Mouse (Mus musculus) layer of hippocampus, postnatal 36 days (tissue): ENCODE measurements around the gene Sar1b. TPM values are rescaled to one million over a fixed set of nuclear protein-coding genes. Genes with fewer than 3 reads are reported as not detected.
"Not testable (repeated sequence)": the region's sequence is repeated elsewhere in the genome, so short reads cannot be mapped to it uniquely, and the experiment has no call there.

Experiments
- DNase-seq, 2 experiments: peaks; one replicate each; pipeline ENCODE4 v3.0.0; 2022
- total RNA-seq, 2 experiments: library from RNA; stranded (reverse); gene quantifications; 2 replicates each; pipeline ENCODE4 v1.2.3; 2021

Gene Sar1b
- total RNA-seq, 2 experiments from 2014 or later, result 65.6 to 77.6 TPM

DNA sequence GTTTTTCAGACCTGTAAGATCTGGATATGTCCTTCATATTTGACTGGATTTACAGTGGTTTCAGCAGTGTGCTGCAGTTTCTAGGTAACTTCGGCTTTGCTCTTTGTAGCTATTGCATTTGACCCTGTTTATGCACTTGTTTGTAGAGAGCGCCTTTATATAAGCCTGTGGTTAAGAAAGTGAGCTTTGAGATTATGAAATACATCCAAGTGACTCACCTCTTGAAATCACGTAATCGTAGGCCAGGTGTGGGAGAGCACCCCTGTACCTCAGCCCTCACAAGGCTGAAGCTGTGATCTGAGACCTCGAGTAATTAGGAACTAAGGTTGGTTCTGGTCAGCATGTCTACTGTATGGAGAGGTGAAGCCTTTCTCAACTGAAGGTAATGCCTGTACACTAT is 14.0 kb downstream of the Sar1b start:
- no peak for DNase-seq

DNA sequence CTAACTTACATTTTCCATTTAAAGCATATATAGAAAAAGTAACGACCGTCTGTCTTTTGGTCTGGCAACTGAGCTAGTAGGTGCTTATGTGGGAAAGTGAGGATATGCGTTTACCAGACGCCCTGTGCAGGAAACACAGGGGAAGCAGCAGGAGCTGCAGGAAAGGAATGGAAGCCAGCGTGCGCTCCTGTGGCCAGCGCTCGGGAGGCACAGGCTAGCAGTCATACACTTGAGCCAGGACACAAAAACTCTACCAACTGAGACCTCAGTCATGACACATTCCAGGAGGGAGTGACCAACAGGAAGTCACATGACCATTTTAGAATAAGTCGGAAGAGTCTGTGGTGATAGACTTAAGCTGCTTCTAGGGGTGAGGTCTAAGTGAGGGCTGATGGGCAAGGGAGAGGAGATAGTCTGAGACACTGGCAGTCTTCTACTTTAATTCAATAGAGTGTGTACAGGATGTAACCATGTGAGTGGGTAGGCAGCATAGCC is 17.3 kb downstream of the Sar1b start:
- DNase-seq, result no peak

DNA sequence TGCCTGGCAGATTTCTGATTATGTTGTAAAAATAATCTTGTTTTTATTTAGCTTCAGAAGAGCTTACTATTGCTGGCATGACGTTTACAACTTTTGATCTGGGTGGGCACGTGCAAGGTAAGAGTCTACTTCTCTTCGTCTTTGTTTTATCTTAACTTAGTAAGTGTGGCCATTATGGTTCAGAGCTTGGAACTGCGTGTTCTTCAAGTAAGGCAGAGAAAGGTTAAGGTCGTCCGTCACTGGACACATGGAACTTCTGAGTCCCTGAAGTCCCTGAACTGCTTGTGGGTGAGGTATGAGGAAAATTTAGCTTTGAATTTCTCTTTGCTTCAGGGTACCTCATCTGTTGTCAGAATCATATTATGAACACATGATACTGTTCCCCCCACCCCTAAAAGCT is 19.2 kb downstream of the Sar1b start:
- DNase-seq, result no peak

DNA sequence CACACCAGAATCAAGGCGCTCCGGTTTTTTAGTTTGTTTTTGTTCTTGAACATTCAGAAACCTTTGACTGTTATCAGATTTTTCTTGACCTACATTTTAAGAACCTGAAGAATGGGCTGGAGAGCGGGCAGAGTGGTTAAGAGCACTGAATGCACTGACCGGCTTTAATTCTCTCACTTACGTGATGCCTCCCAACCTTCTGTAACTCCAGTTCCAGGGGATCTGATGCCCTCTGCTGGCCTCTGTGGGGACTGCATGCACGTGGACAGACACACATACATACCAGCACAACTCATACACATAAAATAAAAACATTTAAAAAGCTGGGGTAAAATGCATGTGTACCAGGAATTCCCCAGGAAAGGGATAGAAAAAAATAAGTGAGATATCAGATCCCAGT is 22.4 kb downstream of the Sar1b start:
- no peak for DNase-seq

DNA sequence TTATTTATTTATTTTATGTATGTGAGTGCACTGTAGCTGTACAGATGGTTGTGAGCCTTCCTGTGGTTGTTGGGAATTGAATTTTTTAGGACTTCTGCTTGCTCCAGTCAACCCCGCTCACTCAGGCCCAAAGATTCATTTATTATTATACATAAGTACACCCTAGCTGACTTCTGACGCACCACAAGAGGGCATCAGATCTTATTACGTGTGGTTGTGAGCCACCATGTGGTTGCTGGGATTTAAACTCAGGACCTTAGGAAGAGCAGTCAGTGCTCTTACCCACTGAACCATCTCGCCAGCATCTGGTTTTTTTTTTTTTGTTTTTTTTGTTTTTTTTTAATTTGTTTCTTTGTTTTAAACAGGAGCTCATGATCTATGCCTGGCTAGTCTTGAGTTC is 26.2 kb downstream of the Sar1b start:
- not testable (repeated sequence) for DNase-seq

DNA sequence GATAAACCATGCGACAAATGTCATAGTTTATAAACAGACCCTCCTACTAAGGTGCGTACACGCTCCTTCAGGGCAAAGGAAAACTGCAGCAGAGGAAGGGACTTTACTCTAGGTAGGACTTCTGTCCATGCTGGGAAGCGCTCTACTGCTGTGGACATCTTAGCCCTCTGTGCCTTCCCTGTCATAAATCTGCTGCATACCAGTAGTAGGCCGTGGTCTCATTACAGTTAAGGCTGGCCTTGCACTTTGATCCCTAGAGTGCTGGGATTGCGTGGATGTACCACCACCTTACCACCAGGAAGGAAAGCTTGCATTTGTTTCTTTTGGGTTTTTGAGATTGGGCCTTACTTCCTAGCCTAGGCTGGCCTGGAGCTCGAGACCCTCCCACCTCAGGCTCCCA is 27.2 kb downstream of the Sar1b start:
- no peak for DNase-seq

DNA sequence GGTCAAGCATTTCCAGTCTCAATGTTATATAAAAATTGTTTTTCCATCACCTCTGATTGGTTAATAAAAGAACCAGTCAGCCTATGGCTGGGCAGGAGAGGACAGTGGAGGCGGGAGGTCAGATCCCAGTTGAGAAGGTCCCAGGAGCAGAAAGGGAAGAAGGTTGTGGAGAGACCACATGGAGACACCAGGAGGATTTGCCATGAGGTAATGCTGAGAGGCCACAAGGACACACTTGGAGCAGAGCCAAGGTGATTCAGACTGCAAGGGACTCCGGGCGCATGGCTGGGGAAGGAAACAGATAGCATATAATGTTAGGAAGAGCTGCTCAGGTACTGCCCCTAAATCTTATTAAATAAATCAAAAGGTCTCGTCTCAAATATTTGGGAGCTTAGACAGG is 32.8 kb downstream of the Sar1b start:
- no peak for DNase-seq

DNA sequence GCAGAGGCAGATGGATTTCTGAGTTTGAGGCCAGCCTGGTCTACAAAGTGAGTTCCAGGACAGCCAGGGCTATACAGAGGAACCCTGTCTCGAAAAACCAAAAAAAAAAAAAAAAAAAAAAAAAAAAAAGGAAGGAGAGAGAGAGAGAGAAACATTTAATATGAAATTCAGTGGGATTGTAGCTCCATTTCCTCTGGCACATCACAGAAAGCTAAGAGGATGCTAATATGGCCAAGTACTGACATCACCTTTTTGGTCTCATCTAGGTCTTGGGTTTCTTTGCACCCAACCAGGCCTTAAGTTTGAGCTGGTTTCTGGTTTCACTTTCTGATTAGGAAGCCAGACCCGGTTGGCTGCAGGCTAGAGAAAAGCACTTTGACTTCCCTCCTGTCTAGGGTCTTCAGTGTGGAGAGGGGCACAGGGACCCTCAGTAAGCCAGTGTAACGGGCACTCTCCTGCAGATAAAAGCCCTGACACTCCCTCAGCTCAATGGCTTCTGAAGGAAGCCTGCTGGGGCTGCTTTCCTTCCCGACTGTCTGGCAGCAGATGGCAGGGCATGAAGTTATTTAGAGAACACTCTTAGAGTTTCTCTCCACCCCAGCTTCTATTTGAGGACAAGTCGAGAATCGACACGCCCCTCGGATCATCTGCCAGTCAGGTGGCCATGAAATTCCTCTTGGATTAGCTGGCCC is 37.3 kb downstream of the Sar1b start:
- no peak for DNase-seq

DNA sequence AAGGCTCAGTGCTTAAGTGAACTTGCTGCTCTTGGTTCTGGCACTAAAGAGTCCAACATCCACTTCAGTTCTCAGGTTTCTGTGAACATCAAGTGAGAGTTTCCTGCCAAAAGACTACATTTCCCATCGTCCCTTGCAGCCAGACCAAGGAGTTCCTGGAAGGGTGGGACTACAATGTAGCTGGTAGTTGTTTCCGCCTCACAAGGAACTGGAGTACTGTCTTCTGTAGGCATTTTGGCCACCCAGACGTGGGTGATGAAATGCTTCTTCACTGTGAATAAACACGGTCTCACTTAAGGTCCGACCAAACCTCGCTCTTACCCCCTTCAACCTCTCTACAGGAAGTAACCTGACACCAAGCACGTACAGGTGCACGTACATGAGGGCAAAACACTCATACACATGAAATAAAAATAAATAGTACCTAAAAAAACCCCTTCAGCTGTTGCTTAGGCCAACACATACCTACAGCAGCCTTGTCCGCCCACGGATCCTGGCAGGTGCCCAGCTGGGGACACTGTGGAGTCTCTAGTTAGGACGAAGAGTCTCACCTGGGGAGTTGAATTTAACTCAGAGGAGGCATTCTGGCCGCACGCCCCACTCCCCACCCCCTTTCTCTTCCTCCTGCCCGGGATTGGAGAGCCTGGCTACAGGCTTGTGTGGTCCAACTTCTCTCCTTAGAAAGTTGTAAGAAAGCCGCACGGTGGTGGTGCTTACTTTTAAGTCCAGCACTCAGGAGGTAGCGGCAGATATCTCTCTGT is 41.9 kb downstream of the Sar1b start:
- DNase-seq, result peak in 1 of 2 experiments; percentile 54

DNA sequence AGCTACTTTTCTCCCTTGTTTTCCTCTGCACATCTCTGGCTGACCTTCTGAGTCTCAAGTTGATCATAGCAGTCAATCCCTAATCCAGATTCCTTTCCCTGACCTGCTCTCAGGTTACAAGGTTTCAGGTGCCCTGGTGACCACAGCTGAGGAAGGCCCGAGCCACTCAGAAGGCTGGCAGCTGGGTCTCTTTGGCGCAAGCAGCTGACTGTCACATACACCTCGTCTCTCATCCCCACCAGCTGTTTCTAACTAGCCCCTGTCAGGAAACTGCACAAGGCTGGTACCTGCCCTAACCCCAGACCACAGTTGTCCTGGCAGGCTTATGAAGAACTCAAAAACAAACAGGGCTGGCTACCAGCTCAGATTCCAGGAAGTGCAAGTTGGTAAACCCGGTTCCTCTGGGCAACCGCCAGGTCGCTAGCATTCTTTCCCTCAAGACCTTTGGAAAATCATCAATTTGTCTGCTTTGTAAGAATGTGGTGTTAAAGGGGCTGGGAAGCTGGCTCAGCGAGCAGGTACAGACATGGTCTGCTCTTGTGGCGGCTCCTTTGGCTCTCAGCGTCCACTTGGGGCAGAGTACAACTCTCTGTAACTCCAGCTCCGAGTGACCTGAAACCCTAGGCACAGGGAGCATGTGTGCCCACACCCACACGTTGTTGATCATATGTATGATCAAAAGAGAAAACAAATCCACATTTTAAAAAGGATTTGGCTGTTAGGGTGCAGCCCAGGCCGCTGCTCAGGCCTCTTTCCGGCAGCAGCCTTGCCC is 43.8 kb downstream of the Sar1b start:
- no peak for DNase-seq

DNA sequence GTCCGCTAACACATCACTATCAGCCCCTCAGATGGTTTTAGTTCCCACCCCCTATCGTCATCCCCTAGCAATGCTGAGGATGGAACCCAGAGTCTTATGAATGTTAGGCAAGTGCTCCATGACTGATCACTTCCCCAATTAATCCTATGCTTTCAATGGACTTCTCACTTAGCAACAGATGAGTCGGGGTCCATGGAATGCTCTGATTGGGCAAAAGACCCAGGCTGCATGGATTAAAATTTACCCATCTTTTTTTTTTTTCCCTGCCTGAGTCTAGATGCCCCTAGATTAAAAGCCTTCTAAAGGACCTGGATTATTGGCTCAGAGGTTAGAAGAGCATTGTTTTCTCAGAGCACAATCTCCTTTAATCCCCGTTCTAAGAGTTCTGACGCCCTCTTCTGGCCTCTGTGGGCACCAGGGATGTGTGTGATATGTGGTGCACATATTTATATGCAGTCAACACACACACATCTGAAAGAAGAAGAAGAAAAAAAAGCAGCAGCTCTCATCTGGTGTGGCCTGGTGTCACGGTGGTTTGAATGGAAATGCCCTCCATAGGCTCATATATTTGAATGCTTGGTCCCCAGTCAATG is 46.2 kb downstream of the Sar1b start:
- no peak for DNase-seq

DNA sequence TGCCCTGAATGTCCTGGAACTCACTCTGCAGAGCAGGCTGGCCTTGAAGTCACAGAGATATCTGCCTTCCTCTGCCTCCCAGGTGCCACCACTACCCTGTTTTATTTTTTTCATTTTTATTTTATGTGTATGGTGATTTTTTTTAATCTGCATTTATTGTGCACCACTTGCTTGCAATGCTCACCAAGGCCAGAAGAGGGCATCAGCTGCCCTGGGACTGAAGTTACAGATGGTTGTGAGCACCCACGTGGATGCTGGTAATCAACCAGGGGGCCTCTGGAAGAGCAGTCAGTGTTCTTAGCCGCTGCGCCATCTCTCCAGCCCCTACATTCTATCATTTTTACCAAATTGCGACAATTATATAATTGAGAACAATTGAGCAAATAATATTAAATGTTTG is 47.7 kb downstream of the Sar1b start:
- DNase-seq, result no peak

DNA sequence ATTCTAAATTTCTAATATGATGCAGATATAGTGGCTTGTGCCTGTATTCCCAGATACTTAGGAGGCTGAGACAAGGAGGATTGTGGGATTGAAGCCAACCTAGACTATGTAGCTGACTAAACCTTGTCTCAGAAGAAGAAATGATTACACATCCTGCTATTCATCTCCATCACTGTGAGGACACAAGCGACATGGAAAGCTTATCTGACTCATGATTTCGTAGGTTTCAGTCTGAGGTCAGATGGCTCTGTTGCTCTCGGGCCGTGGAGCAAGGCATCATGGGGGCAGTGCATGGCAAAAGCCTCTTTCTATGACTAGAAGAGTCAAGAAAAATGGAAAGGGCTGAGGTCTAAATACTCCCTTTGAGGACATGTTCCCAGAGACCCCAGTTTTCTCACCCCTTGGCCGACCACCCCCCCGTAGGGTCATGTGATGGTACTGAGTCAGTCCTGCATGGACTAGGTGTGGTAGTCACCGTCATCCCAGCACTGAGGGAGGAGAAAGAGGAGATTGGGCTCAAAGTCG is 48.6 kb downstream of the Sar1b start:
- no peak for DNase-seq

DNA sequence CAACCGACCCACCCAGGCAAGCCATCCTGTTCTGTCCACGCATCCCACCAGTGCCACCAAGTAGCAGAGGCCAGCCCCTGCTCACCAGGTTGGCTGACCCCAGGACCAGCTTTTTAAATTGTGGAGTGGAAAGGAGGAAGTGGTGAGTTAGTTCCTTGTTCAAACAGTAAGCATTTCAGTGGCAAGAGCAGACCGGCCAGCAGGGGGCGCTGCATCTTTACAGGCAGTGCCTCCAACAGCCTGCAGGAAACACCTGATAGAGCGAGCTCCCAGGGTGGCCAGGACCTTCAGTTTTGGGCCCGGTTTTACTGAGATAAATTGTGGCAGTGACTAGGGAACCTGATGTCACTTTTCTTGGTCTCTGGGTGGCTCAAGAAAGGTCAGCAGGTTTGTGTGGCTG is 54.3 kb downstream of the Sar1b start:
- peak; percentile 76 to 81 for DNase-seq

DNA sequence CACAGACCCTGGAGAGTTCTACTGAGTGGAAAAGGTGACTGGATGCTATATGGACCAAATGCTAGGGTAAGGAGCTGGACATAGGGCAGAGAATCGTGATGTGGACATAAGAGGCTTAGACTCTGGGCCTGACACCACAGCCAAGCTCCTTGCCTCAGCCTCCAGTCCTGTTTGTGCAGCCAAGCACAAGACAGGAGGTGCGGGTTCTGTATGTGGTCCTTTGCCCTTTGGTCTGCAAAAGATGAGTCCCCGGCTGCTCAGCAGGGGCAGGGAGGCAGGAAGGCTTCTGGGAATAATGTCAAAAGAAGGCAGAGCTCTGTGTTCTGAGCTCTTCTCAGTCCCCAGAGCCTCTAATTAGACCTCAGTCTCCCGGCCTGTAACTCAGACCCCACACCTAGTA is 55.4 kb downstream of the Sar1b start:
- DNase-seq, result no peak

DNA sequence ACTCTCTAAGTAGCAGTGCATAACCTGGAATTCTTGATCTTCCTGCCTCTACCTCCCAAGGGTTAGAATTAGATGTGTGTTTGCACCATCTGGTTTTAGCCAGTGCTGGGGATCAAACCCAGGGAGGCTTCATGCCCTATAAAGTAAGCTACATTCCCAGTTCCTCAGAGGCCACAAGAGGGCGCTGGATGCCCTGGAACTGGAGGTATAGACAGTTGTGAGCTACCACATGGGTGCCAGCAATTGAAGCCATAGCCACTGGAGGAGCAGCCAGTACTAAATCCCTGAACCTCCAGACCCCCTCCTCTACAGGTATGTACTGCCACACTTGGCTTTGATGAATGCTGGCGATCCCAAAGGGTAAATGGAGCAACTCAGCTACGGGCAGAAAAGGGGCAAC is 56.5 kb downstream of the Sar1b start:
- DNase-seq, result no peak

DNA sequence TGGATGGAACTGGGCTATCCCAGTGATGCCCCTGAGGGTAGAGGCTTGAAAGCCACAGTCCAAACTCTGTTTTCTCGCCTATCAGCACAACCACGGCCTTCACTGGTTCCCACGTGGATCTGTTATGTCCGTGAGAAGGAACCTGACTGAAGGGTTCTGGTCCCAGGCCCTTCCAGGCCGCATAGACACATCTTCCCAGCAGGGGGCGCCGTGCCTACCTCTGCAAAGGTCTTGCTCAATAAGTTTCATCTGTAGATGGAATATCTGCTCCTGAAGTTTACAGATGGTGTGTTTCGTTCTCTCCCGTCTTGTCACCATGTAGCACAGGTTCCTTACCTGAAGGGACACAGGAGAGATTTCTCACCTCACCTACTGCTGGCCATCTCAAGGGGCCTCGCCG is 57.4 kb downstream of the Sar1b start:
- peak; percentile 61 to 64 for DNase-seq

DNA sequence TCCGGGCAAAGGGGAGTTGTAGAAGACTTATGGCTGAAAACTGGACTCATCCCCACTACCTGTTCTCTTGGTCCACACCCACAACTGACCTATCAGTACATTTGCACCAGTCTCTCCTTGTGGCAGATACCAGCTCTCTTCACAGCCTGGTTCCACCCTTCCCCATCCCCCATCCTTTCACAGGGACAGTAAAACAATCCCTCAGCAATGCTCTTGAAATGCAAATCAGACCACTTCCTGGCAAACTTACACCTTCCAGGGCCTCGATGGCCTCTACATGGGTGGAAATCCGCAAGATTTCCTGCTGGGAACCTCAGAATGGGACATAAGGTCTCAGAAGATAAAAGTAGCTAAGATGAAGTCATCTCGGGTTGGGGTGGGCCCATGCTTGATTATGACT is 59.2 kb downstream of the Sar1b start:
- DNase-seq, result no peak

DNA sequence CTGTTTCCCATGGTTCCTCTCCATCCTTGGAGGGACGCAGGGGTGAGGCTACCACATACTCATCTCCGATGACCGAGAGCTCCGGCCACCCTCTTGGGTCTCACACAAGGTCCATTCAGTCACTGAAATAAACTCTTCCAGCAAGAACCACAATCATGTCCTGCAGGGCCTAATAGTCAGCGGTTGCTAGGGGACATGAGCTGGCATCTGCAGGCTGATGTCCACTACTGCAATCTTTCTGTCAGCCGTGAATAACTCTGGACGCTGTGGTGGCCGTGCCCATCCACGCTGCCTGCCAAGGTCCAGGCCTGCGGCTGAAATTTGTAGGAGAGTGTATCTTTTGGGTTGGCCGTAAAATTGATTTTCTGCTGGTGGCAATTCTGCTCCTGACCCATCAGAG is 59.8 kb downstream of the Sar1b start:
- DNase-seq, result no peak

DNA sequence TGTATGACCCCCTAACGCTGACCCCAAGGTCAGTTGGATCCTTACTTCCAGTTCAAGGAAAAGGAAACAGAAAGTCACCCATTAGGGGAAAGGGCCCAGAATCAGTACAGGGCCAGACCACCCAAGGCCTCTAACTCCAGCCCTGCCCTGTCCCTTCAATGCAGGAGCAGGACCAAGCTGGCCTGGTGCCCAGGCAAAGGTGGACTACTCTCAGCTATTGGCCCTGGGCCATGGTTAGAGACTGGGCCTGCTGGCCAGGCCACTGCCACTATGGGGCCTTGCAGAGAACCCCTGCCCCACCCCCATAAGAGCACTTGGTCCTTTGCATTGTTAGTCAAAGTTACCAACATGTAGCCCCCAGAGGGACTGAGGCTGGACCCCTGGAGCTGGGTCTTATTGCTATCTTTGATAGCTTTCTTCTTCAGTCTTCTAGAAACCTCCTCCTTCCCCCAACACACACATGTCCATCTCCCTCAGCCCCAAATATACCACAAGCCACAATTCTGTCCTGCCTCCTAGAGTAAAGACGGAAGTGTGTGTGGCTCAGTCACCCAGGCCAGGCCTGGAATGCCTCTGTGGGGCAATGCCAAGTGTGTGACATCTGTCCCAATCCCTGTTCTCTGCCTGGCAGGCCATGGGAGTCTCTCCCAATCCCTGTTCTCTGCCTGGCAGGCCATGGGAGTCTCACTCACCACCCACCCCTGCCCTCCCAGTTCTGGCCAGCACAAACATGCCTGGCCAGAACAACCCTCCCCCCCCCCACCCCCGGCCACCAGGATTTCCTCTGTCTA is 60.7 kb downstream of the Sar1b start:
- no peak for DNase-seq

DNA sequence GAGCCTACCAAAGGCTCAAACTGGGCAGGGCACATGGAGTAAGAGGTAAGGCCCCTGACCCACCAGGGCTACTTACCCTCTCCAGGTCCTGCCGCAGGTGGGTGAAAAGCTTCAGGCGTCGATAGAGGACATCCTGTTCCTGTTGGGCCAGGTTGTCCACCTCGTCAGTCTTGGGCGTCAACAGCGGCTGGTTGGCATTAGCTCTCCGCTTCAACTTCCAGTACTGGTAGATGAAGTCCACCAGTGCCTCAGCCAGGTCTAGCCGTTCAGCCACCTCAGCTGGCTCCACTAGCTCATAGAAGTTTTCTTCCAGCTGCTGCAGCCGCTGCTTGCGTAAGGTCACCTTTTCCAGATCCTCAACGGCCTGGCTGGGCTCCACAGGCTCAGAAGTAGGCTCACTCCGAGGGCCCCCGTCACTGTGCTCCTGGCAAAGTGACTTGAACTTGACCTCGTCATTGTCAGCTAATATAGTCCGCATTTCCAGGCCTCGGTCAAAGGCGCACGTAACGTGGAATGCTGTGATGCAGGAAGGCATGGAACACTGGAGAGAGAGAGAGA is 61.5 kb downstream of the Sar1b start:
- no peak for DNase-seq
